Mouse (Mus musculus) gastrocnemius, postnatal 36 days (tissue): ENCODE data around the gene Lrrc74a. TPM values are rescaled to one million over a fixed set of nuclear protein-coding genes. Genes with fewer than 3 reads are reported as not detected.

Experiments used
- DNase-seq, 2 experiments: peaks; one replicate each; pipeline ENCODE4 v3.0.0; 2022
- intact Hi-C: fragments of 180-260 bp; cut with DNase I; formaldehyde crosslinking; loops from one replicate; pipeline ENCODE4 v1.15.1; 2025
- long read RNA-seq, 2 experiments: library from polyadenylated mRNA; stranded (forward); transcript quantifications; one replicate each; pipeline ENCODE4 v2.0.0; 2021
- total RNA-seq, 2 experiments: library from RNA; stranded (reverse); gene quantifications; 2 replicates each; pipeline ENCODE4 v1.2.3; 2021

The Lrrc74a gene
- total RNA-seq: not detected
- long read RNA-seq, experiment 1: 0 reads
- long read RNA-seq, experiment 2: 0 reads

DNA sequence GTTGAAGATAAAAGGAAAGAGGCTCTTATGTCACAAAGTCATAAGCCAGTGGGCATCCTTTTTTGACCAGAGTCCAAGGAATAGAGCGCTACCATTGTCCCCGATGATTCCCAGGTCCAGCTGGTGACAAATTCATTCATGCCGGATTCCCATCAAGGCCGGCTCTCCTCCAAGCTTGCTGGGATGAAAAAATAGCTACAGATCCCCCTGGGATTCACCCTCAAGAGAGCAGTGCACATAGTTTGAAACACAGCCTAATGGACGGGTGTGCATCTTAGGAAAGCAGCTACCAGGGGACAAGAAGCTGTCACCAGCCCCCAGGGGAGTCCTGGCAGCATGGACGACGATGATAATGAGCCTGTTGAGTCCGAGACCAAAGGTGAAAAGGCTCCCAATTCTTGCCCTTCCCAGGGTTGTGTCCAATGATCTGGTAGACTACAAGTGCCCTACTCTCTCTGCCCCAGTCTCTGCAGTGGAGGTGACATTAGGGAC is at the start of gene Lrrc74a:
Lrrc74a (plus strand) TSS at position 51 of the 492 bp plus-strand sequence.
- intact Hi-C loops: no loop called here
- DNase-seq: no peak

DNA sequence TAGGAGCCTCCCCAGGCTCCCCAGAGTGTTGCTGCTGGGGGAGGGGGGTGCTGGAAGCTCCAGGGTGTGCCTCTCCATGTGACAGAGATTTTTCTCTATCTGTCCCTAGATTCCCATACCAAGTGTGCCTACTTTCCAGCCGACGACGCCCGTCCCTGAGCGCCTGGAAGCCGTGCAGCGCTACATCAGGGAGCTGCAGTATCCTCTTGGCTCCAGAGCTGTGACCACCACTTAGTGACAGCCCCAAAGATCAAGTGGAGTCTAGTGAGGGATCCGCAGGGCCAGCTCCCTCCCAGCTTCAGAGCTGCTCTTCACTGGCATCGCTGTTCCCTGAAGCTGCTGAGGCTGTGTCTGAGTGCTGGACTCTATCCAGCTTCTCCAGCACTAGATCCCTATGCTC is 48.9 kb upstream of the Lrrc74a start:
- intact Hi-C loops: no loop called here
- no peak for DNase-seq

DNA sequence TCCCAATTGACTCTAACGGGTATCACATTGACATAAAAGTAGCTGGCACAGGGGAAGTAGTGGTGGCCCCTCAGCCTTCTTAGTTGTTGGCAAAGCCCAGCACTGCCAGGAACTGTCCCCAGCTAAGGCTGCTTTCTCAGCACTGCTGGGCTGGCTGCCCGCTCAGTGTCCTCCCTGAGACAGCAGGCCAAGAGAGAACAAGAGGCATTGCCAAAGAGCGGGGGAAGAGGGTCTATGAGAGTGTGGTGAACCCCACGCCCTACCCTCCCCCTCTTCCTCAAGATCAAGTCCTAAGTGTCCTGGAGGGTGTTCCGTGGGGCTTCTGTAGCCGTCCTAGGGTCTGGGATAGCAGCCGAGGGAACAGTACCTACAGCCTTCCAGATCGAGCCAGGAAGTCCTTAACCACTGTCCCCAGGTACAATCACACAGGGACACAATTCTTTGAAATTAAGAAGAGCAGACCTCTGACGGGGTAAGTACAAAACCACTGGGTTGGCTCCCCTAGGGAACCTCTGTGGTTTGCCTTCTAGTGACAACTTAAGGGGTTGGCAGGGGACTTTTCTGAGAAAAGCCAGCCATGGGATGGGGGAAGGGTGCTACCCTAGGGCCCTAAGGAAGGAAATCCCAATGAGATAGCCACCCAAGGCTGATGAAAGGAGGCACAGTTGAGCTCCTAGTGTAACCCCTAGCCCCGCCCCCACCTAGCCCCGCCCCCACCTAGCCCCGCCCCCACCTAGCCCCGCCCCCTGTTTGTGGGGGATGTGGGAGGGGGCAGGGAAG is 47.4 kb upstream of the Lrrc74a start:
- intact Hi-C loops: no loop called here
- no peak for DNase-seq

DNA sequence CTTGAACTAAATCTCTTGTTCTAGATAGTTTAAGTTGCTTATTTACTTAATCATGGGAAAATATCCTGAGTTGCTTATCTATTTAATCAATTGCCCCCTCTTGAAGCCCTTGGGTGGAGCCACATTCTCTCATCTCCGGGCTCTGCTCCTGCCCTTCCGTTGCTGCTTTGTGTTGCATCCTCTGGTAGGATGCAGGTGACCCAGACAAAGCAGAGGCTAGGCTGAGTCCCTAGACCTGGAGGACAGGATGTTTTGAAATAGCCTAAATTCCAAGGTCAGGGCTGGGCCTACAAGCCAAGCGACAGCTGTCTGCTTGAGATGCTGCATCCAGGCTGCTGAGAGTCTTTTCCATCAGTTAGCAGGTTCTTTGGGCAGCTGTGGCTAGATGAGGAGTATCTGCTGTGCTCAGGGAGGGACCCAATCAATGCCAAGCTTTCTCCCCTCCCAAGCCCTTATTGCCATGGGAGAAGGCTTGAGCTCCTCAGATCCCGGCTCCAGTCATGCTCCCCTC is 46.7 kb upstream of the Lrrc74a start:
- intact Hi-C loops: no loop called here
- DNase-seq: no peak

DNA sequence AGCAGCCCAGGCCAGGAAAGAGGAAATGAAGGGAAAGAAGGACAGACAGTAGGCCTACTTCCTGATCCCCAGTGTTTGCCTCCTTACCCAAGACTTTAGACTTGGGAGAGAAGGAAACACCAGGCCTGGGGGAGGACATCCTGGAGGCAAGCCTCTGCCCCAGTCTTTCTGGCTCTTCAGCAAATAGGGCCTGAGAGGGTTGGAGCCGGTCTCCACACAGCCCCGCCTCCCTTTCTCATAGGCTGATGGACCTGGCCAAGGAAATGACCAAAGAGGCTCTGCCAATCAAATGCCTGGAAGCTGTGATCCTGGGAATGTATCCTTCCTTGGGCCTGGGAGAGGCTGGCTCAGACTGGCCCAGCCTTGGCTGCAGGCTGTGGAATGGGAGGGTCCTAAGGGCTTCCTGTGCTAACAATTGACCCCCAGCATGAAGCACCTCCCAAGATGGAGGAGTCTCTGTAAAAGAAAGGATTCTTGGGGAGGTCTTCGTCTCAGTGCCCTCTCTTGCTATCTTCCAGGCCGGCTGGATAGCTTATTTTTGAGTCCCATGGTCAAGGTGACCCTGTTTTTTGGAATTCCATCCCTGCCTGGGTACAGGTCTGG is 46.1 kb upstream of the Lrrc74a start:
- intact Hi-C loops: no loop called here
- no peak for DNase-seq

DNA sequence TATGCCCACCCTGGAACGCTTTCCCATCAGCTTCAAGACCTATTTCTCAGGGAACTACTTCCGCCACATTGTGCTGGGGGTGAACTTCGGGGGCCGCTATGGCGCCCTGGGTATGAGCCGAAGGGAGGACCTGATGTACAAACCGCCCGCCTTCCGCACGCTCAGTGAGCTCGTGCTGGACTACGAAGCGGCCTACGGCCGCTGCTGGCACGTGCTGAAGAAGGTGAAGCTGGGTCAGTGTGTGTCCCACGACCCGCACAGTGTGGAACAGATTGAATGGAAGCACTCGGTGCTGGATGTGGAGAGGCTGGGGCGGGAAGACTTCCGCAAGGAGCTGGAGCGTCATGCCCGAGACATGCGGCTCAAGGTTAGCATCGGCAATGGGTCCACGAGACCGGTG is 45.3 kb upstream of the Lrrc74a start:
- intact Hi-C loops: no loop called here
- DNase-seq: no peak

DNA sequence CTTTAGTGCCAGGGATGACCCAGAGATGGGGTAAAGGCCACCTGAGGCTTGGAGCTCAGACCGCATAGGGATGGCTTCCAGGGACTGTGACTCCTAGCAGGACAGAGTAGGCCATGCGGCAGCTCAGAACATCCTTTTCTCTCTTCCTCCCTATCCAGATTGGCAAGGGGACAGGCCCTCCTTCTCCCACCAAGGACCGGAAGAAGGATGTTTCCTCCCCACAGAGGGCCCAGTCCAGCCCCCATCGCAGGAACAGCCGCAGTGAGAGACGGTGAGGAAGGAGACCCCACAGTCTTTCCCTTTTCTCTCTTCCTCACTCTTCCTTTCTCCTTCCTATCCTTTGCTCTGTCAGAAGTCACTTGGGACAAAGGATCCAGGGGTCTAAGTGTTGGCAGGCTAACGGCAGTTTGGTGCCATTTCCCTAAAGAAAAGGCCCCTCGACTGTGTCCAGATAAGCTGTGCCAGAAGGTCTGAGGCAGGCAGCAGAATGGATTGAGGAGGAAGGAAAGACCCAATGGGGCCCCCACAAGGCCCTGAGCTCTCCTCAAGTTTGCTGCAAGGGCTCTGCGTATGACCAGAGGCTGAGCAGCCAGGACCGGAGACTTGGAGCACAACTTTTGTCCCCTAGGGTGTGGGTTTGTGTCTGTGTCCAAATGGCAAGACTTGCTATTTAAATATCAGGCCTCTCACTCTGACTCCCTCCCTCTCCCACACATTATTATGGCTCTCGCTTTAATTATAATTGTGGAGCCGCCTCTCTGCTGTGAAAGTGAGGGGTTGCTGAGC is 43.3 kb upstream of the Lrrc74a start:
- DNase-seq: no peak
- intact Hi-C loops: no loop called here

DNA sequence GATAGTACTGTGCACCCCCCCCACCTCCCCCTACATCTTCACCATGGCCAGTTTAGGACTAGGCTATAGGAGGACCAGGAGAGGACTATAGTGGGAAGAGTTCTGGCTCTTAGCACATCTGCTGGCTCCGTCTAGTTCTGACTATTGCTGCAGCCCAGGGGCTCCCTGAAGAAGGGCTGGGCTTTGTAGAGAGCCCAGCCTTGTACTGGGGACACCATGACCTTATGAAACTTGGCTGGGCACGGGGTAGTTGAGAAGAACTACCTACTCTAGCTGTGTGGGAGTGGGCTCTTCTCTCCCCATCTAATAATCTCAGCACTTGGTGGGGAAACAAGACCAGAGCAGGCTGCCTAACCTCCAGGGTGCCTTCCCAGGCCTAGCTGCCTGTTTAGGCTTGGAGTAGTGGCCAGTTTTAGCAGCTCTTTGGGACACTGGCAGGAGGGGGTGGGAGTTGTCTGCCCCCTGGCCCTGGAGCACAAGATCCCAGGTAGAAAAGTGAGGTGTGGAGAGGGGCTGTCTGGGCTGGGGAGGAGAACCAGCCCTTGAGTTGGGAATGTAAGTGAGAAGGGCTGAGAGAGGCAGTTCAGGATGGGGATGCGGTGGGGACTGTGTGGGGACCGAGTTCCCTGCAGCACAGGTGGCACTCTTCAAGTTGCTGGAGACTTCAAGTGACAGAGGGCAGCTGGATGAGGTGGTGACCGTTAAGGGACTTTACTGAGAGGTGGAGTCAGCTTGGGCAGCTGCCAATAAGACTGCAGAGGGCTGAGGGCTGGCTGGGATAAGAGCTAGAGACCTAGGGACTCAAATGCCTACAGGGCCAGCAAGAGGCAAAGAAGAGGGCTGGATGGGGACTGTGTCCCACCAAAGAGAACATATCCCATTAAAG is 41.5 kb upstream of the Lrrc74a start:
- no peak for DNase-seq
- intact Hi-C loops: no loop called here

DNA sequence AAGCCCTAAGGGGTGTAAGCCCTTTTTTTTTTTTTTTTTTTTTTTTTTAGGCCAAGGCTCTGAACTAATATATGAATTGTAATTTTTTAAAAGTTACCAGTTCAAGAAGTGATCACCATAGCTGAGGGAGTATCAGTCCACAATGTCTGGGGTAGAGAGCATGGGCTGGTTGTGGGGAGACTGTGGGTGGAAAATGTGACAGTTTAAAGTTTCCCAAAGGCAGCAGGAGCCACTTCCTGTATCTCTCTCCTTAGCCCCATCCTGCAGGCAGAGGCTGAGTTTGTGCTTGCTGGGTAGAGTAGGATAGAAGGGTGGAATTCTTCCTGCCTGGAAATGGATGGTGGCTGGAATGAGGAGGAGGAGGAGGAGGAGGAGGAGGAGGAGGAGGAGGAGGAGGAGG is 40.8 kb upstream of the Lrrc74a start:
- intact Hi-C loops: no loop called here
- DNase-seq: no peak

DNA sequence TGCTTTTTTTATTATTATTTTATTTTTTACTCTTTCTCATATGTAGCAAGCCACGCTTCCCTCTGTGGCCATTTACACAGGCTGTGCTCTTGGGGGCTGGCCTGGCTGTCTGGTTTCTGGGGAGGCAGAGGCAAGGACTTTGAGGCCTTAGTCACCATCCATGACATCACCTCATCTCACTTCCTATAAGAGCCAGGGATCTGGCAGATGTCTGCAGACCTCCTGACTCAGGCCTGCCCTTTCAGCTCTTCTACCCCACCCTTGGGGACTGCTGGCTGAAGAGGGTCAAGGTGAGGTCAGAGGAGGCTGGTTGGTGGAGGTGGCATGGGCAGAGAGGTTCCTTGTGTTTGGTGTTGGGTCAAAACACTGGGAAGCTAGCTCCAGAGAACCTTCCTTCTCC is 39.7 kb upstream of the Lrrc74a start:
- intact Hi-C loops: no loop called here
- no peak for DNase-seq

DNA sequence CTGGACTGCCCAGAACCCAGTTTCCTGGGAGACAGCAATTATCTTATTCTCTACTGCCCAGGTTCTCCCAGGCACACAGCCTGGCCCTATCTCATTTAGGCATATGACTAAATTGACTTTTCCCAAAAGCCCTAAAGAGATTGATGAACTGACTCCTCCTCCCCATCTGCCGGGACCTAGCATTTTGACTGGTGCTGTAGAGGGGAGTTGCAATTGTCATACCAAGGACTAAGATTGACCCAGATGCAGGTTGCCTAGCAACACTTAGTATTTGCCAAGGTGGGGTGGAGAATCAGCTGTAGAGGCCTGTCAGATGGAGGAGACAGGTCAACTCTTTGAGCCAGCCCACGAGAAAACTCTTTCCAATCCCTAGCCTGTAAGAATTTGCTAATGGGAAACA is 36.2 kb upstream of the Lrrc74a start:
- intact Hi-C loops: no loop called here
- DNase-seq: no peak

DNA sequence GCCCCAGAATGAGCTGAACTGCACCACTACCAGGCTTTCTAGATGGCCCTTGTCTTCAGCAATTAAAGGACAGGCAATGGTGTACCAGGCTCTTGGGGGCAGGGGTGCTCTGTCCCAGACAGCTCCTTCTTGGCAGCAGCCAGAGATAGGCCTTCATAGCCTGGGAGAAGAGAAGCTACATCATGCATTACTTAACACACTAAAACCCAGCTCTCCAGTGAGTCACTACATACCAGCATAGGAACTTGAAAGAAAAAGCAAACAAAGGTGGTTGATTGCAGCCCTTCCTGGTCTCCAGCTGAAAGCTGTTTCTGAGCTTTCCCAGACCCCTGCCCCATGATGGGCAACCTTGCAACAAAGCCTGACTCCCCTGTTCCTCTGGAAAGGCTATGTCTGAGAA is 35.6 kb upstream of the Lrrc74a start:
- intact Hi-C loops: no loop called here
- DNase-seq: no peak

DNA sequence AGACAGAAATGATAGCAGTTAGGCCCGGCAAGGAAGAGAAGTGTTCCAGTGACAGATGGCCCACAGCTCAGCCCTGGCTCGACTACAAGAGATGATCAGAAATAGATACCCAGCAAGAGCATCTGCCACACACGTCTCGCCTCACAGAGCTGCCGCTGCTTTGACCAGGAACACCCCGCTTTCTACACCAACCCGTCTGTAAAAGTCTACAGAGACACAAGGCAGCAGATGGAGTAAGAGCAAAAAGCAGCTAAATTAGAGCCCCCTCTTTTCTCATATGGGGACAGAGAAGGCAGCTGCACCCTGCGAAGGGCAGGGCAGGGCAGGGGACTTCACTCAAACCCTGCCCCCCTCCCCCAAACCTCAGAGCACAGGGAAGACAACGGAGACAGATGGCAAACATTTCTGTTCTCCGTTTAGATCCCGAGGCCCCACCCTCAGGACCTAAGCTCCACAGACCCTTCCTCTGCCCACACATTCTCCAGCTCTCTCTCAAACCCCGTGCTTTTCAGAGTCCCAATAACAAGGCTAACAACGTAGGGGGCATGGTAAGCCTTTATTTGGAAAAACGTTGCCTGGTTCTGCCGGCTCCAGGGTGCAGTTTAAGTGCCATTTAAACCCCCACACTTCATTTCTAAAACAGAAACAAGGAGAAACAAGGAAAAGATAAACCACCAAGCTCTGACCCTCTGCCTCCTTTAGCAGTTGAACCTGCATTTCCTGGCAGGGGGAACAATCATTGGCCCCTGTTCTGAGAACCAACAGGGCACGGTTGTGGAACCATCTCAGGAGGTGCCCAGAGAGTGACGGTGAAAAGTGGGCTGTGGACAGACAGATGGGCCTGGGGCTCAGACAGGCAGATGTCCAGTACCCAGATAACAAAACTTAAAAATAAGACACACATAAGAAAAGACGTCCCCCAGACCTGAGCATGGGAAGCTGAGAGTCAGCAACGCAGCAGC is 33.9 kb upstream of the Lrrc74a start:
- intact Hi-C loops: no loop called here
- DNase-seq: no peak

DNA sequence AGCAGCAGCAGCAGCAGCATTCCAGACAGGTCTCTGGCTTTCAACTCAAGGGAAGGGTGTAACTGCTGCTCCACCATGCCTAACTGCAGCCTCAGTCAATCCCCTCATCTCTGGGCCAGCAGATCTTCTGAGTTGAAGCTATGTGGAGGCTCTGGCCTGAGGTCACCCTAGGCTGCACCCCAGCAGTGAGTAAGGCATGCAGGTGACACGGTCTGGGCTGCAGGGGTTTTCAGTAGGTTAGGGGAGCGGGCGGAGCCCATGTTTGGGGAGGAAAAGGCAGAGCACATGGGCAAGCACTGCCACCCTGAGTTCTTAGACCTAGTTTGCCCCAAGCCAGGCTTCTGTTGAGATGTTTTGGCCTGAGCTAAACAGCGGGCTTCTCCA is 33.2 kb upstream of the Lrrc74a start:
- DNase-seq: no peak
- intact Hi-C loops: no loop called here

DNA sequence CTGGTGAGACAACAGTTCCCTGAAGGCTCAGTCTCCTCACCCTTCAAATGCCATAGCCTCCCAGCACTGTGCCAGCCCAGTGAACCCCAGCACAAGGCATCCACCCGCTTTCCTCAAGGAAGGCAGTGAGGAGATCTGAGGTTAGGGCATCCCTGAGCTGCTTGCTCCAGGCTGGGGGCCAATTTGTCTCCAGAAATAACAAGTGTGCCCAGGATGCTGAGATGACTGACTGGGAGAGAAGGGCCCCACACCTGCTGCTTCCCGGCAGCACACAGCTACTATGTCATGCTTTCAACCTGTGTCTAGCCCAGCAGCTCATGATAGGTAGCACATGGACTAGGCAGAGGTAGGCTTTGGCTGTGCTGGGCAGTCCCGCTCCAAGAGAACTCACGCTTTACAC is 32.7 kb upstream of the Lrrc74a start:
- DNase-seq: no peak
- intact Hi-C loops: no loop called here

DNA sequence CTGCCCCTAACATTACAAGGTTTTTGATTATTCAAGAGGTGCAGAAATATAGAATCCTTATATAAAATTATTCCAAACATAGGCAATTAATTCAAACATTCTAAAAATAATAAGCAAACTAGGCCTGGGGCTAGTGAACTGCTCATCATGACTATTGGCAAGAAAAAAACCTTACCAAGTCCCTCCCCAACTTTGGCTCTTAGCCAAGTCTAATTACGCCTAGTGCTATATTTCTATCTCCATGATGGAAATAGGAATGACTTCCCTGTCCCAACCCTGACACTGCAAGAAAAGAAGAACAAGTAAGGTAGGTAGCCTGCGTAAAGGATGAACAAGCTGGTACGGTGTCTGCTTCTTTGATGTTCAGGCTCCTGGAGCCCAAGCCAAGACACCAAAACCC is 31.5 kb upstream of the Lrrc74a start:
- DNase-seq: no peak
- intact Hi-C loops: no loop called here

DNA sequence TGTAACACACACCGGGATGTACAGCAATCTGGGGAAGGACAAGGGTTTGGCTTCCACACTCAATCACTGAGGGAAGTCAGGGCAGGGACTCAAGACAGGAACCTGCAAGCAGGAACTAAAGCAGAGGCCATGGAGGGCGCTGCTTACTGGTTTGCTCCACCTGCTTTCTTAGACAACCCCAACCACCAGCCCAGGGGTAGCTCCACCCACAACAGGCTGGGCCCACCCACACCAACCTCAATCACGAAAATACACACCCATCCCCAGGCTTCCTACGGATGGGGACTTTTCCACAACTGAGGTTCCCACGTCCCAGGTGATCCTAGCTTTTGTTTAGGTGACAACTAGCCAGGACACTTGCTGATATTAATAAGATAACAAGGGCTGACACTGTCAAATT is 28.3 kb upstream of the Lrrc74a start:
- DNase-seq: peak in 1 of 2 experiments; percentile 7
- intact Hi-C loops: no loop called here

DNA sequence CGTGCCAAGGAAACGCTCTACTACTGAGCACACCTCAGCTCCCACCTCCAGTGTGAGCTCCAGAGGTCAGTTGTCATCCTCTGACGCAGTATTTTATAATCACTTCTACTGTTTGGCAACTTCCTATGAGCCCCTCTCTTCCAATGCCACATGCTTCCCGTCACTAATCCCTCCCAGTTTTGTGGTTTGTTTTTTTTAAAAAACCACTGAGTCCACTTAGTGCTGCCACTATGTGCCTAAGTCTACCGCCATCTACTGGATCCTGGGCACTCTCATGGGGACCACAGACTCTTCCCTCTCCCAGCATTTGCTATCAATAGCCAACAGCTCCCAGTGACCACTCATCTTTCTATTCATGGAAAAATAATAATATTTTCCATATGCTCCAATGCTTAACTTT is 20.1 kb upstream of the Lrrc74a start:
- no peak for DNase-seq
- intact Hi-C loops: loop anchor here (5.0 kb wide), 1 partner anchor 62 kb away; no protein-coding TSS in a partner anchor

DNA sequence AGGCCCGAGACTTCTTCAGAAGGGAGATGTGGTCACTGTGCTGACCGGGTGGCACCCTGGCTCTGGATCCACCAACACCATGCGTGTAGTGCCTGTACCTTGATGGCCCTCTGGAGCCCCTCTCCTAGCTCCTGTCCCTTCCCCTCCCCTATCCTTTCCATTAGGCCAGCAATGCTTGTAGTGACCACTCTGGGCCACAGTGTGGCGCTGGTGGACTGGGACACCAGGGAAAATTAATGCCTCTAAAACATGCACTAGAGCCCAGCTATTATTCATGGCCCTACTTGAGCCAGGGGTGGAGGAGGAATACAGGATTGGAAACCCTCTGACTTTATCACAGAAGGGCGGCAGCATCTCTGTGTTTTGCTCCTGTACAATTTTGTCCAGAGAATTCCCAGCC is 18.8 kb upstream of the Lrrc74a start:
- intact Hi-C loops: no loop called here
- DNase-seq: peak; percentile 52 to 75
